Mouse (Mus musculus) olfactory bulb, adult 2 months (tissue): ENCODE measurements around the gene Dennd5a. TPM values are rescaled to one million over a fixed set of nuclear protein-coding genes. Genes with fewer than 3 reads are reported as not detected.

Source experiments
- H3K27ac ChIP-seq: fragments of 200-500 bp; 2 replicates; pipeline ENCODE4 v1.5.1; 2012; ENCODE audit warnings: low read depth, low read length; ENCODE audit not compliant: insufficient read depth
- H3K4me1 ChIP-seq: fragments of 200-500 bp; 2 replicates; pipeline ENCODE4 v1.6.1; 2012; ENCODE audit warnings: low read length; ENCODE audit not compliant: control insufficient read depth, insufficient read depth
- H3K4me3 ChIP-seq: fragments of 200-500 bp; 2 replicates; pipeline ENCODE4 v1.5.1; 2012; ENCODE audit warnings: mild to moderate bottlenecking, low read depth, low read length, moderate library complexity; ENCODE audit not compliant: insufficient read depth
- CTCF ChIP-seq: fragments of 200-500 bp; IDR thresholded peaks from 2 replicates; pipeline ENCODE4 v1.5.1; 2012; ENCODE audit warnings: low read depth, mild to moderate bottlenecking, low read length, moderate library complexity; ENCODE audit not compliant: insufficient read depth
- POLR2A ChIP-seq: fragments of 200-500 bp; IDR thresholded peaks from 2 replicates; pipeline ENCODE4 v1.6.1; 2012; ENCODE audit warnings: mild to moderate bottlenecking, low read depth, low read length, moderate library complexity; ENCODE audit not compliant: insufficient read depth
- WGBS: fragments of 180-500 bp; shearing (Covaris S2); methylation state at CpG from one replicate; pipeline ENCODE4 v1.1.7; 2018; 5-methylcytosine and 5-hydroxymethylcytosine counted together
- polyA plus RNA-seq: library from polyadenylated mRNA; stranded (reverse); fragments of >200 nt; gene quantifications from 2 replicates; pipeline ENCODE4 v1.2.4, GENCODE M21; 2012; ENCODE audit warnings: low replicate concordance; ENCODE audit not compliant: missing spikeins, insufficient read depth, insufficient read length

Dennd5a gene
- polyA plus RNA-seq, 1 experiment, result 223 TPM

DNA sequence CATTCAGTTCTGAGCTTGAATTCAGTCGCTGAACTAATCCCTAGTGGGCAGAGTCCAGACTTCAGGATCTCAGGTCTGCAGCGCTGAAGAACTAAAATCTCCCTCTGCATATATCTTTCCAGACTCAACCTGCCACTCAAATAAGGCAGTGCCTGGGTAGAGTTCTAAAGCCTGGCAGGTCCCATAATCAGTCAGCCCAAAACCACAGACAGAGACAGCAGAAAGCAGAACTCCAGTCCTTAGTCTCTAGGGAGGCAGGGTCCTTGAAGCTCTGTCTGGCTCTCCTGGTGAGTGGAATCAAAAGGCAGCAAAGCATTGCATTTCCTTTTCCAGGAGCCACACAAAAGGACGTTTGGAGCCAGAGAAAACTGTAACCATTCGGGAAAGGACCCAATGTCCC, 96.7 kb downstream of the Dennd5a start:
- Histone ChIP-seq H3K4me1 (peaks cover 25% of the 10 kb centered on the region), H3K27ac (no peak overlapping the region), H3K4me3 (no peak overlapping the region)
- 49% methylated on average over 4 of the region's 4 CpGs for WGBS
- TF ChIP-seq CTCF (no peak), POLR2A (no peak)

DNA sequence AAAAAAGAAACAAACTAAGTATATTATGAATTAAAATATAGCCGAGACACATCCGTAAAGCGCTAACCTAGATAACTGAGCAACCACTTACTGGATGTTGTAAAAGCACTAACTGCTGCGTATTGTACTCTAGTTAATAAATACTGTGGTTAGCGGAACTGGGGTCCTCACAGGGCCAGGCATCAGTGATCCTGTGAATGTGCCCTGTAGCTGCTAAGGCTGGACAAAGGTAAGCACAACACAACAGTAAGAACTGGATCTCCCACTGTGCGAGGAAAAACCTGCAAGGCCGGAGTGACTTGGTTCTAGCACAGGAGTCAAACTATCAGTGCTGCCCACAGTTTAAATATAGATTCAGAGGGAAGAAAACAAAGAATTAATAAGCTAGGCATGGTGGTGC, 100.1 kb downstream of the Dennd5a start:
- H3K4me3 ChIP-seq, result no peak overlapping the region
- no peak for TF ChIP-seq CTCF
- TF ChIP-seq POLR2A, result no peak
- no peak overlapping the region for H3K27ac ChIP-seq
- H3K4me1 ChIP-seq, result peaks cover 9% of the 10 kb centered on the region
- 86% methylated on average over 7 of the region's 7 CpGs for WGBS

GRCm38 (mm10) chr7:109859354-109859753, 100.9 kb downstream of the Dennd5a start:
- WGBS, result 67% methylated on average over 6 of the region's 6 CpGs
- TF ChIP-seq CTCF, result no peak
- TF ChIP-seq POLR2A, result no peak

GRCm38 (mm10) chr7:109852752-109853212, 107.5 kb downstream of the Dennd5a start:
- Histone ChIP-seq H3K4me3 (no peak overlapping the region), H3K4me1 (peaks cover 20% of the 10 kb centered on the region), H3K27ac (0 out of 2 replicates have a peak overlapping the region, but pooled peaks have one; percentile 47)
- TF ChIP-seq CTCF (no peak), POLR2A (no peak)
- 32% methylated on average over 7 of the region's 7 CpGs for WGBS

More at GRCm38 (mm10) chr7:109859354-109859753, 100.9 kb downstream of the Dennd5a start:
- H3K27ac ChIP-seq, result no peak overlapping the region
- no peak overlapping the region for H3K4me3 ChIP-seq
- peaks cover 6% of the 10 kb centered on the region for H3K4me1 ChIP-seq

DNA sequence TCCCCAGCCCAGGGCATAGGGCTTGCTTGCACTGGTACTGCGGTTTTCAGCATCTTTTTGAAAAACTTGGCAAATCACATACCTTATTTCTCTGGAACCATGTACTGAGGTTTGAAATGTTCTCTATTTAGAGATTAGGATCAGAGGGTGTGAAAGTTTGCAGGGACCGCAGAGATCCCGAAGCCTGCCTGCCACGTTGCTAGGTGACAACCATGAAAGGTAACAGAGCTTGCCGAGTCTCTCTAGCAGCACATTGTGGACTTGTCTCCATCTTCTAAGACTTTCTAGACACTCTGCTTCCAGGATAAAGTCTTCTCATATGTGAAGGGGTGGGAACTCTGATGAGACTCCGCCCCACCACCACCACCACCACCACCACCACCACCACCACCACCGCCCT, 108.3 kb downstream of the Dennd5a start:
- Histone ChIP-seq H3K4me1 (peaks cover 20% of the 10 kb centered on the region), H3K4me3 (no peak overlapping the region), H3K27ac (no peak overlapping the region)
- no peak for TF ChIP-seq POLR2A
- 83% methylated on average over 7 of the region's 7 CpGs for WGBS

GRCm38 (mm10) chr7:109850531-109850930, 109.7 kb downstream of the Dennd5a start:
- H3K4me1 ChIP-seq, result peaks cover 20% of the 10 kb centered on the region
- 61% methylated on average over 3 of the region's 3 CpGs for WGBS
- H3K27ac ChIP-seq, result no peak overlapping the region
- TF ChIP-seq CTCF (no peak), POLR2A (no peak)
- H3K4me3 ChIP-seq, result no peak overlapping the region

DNA sequence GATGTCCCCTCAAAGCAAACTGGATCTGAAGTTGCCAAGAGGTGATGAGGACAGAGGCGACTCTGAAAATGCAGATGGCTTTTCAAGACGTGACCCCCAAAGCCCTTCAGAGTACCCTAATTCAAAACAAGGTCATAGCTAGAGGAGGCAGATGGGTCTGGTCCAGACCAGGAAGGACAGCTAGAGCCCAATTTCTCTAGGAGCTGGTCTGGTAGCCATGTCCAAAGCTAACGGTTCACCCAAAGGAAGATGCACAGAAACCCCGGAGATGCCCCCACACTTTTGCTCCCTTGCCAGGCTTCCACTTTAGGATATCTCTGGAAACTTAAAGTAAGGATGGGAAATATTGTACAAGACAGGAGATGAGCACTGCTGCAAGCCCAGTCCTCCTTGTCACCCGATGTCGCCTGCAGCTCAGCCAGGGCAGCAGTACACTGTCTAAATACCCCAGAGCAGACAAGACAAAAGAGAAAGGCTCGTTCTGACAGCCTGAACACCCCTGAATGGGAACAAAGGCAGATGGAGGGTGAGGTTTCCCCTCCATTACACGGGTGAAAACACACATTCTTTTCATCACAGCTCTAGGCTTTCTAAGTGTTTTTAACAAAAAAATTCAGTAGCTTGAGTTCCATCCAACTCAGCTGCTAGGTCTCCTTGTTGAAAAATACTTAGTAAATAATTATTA, 110.4 kb downstream of the Dennd5a start:
- Histone ChIP-seq H3K4me3 (no peak overlapping the region), H3K4me1 (peaks cover 20% of the 10 kb centered on the region), H3K27ac (no peak overlapping the region)
- 44% methylated on average over 8 of the region's 8 CpGs for WGBS
- TF ChIP-seq CTCF (no peak), POLR2A (no peak)

GRCm38 (mm10) chr7:109848867-109849733, 111.2 kb downstream of the Dennd5a start:
- no peak overlapping the region for H3K27ac ChIP-seq
- 67% methylated on average over 11 of the region's 11 CpGs for WGBS
- peaks cover 17% of the 10 kb centered on the region for H3K4me1 ChIP-seq

GRCm38 (mm10) chr7:109844100-109844499, 116.2 kb downstream of the Dennd5a start:
- no peak for TF ChIP-seq CTCF
- no peak for TF ChIP-seq POLR2A
- Histone ChIP-seq H3K4me3 (no peak overlapping the region), H3K4me1 (peaks cover 2% of the 10 kb centered on the region; the same call in 1 of the 2 replicates), H3K27ac (no peak overlapping the region)
- 91% methylated on average over 6 of the region's 6 CpGs for WGBS

More at GRCm38 (mm10) chr7:109848867-109849733, 111.2 kb downstream of the Dennd5a start:
- no peak overlapping the region for H3K4me3 ChIP-seq
- TF ChIP-seq POLR2A (no peak), CTCF (no peak)

Other genes starting within 250 kb of the Dennd5a start
- gene BC051019, start 236.6 kb downstream of the Dennd5a start, polyA plus RNA-seq, result not detected in 2 replicates
- not detected in 2 replicates for gene Ascl3, start 228.7 kb downstream of the Dennd5a start, polyA plus RNA-seq
- gene Tmem9b, start 207.6 kb downstream of the Dennd5a start, polyA plus RNA-seq, result 349 TPM in 1 of 2 replicates, not detected in the other
- 285 TPM in 1 of 2 replicates, not detected in the other for gene Nrip3, start 178.4 kb downstream of the Dennd5a start, polyA plus RNA-seq
- gene Scube2, start 94.8 kb downstream of the Dennd5a start, polyA plus RNA-seq, result not detected in 2 replicates
- not detected in 2 replicates for gene Tmem41b, start 26.5 kb upstream of the Dennd5a start, polyA plus RNA-seq
- gene Ipo7, start 57.8 kb upstream of the Dennd5a start, polyA plus RNA-seq, result not detected in 2 replicates
- gene Zfp143, start 100.7 kb upstream of the Dennd5a start, polyA plus RNA-seq, result not detected in 2 replicates
- not detected in 2 replicates for gene Wee1, start 161.6 kb upstream of the Dennd5a start, polyA plus RNA-seq